Mouse (Mus musculus) layer of hippocampus, adult 2 months (tissue): ENCODE data around the gene Vstm2b. TPM values are rescaled to one million over a fixed set of nuclear protein-coding genes. Genes with fewer than 3 reads are reported as not detected.
A peak's percentile ranks its signal among the peaks of the same experiment; 100 is the strongest.

ENCODE experiments used
- DNase-seq, 2 experiments: peaks; one replicate each; pipeline ENCODE4 v3.0.0; 2022; ENCODE audit warnings: low spot score in 2 of 2
- H3K27ac ChIP-seq: fragments of 200-600 bp; 2 replicates; pipeline ENCODE4 v1.8.1; 2022
- H3K4me3 ChIP-seq: fragments of 200-600 bp; 2 replicates; pipeline ENCODE4 v1.8.1; 2022; ENCODE audit warnings: mild to moderate bottlenecking
- CTCF ChIP-seq: fragments of 200-600 bp; conservative IDR thresholded peaks from 2 replicates; pipeline ENCODE4 v1.8.1; 2022; ENCODE audit warnings: antibody characterized with exemption, mild to moderate bottlenecking, moderate library complexity
- long read RNA-seq, 2 experiments: library from polyadenylated mRNA; stranded (forward); transcript quantifications; one replicate each; pipeline ENCODE4 v2.0.0; 2021; ENCODE audit warnings: borderline mapping rate in 2 of 2
- total RNA-seq, 2 experiments: library from RNA; stranded (reverse); gene quantifications; 2 replicates each; pipeline ENCODE4 v1.2.3; 2021

The Vstm2b gene
- 10 to 100 TPM; 71.2 to 71.9 TPM for total RNA-seq
- long read RNA-seq, experiment 1, transcript Vstm2b-201 (6 exons, 2,627 nt): minor isoform, 7 of 93 reads
- long read RNA-seq, experiment 1, transcript Vstm2b-203 (5 exons, 1,455 nt): major isoform, 50 of 93 reads
- long read RNA-seq, experiment 1, partial matches to known transcripts: 14 of 93 reads
- long read RNA-seq, experiment 1, other reads (novel, unspliced or antisense): 22 of 93 reads
- long read RNA-seq, experiment 2, transcript Vstm2b-201 (6 exons, 2,627 nt): minor isoform, 13 of 136 reads
- long read RNA-seq, experiment 2, transcript Vstm2b-203 (5 exons, 1,455 nt): major isoform, 67 of 136 reads
- long read RNA-seq, experiment 2, partial matches to known transcripts: 43 of 136 reads
- long read RNA-seq, experiment 2, other reads (novel, unspliced or antisense): 13 of 136 reads

DNA sequence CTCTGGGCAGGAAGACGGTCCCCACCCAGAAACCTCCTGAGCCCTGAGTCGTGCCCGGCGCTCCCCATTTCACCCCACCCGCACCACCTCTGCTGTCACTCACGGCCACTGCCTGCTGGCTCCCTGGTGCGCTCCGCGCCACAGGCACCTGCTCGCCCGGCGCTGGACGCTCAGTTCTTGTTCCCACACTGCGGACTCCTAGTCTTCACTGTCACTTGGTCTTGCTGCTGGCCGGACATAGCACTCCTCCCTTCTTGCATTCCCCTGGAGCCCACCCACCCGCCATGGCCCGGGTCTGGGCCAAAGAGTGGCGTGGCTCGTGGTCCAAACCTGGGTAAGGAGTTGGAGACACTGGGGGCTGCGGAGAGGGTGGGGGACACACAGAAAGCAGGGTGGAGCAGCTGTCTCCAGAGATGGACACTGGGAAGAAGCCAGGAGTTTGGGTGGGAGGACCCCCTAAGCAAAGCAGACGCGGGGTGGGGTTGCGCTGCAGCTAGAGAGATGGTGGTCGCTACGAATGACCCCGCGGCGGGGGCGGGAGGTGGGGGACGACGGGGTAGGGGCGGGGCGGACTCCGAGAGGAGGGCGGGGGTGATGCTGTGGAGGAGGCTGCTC is at the start of gene Vstm2b:
Vstm2b (plus strand) TSS at position 233 of the 615 bp plus-strand sequence.
- TF ChIP-seq CTCF: no peak
- no peak for DNase-seq
- H3K27ac ChIP-seq: peak within 1 kb of the TSS; percentile 91
- H3K4me3 ChIP-seq: peak within 1 kb of the TSS; percentile 81

- no peak overlapping the region for H3K4me3 ChIP-seq
- no peak for TF ChIP-seq CTCF
- no peak overlapping the region for H3K27ac ChIP-seq
- DNase-seq: no peak
These were observed 42.0 kb upstream of the Vstm2b start for GRCm38 (mm10) chr7:40856088-40856625.

DNA sequence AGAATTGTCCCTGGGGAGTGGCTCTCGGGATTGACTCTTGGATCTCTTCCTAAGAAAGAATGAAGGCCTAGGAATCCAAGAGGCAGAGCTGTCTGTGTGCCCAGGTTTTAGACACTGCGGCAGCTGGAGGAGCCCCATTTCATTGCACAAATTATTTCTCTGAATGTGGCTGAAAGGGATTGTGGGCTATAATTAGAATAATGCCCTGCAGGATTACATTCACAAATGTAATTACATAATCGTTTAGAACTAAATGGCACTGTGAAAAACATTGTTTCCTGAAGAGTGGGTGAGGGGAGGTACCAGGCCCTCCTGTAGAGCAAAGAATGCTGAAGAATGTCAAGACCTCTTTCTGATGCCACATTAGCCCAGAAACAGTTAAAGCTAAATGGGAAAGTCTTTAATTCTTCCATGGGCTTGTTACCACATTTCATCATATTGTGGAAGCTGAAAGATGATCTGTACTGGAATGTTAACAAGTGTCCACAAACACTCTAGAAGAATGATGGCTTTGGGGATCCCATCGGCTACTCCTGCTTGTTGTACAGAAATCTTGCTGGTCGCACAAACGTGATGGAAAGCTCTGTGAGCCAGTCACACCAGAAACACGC is 24.6 kb upstream of the Vstm2b start:
- no peak for TF ChIP-seq CTCF
- Histone ChIP-seq H3K4me3 (no peak overlapping the region), H3K27ac (no peak overlapping the region)
- no peak for DNase-seq

GRCm38 (mm10) chr7:40884855-40885489 is 13.2 kb upstream of the Vstm2b start:
- no peak for DNase-seq
- Histone ChIP-seq H3K4me3 (no peak overlapping the region), H3K27ac (peak overlapping the region; percentile 28; the same call in 1 of the 2 replicates)
- TF ChIP-seq CTCF: no peak

- Histone ChIP-seq H3K27ac (no peak overlapping the region), H3K4me3 (no peak overlapping the region)
- TF ChIP-seq CTCF: no peak
- DNase-seq: no peak
These were observed 9.8 kb upstream of the Vstm2b start for GRCm38 (mm10) chr7:40888358-40888757.

- Histone ChIP-seq H3K27ac (peak overlapping the region; percentile 91; the same call in 1 of the 2 replicates), H3K4me3 (no peak overlapping the region)
- peak; percentile 65 for TF ChIP-seq CTCF
- no peak for DNase-seq
These were observed 1.2 kb upstream of the Vstm2b start for GRCm38 (mm10) chr7:40896964-40897363.

DNA sequence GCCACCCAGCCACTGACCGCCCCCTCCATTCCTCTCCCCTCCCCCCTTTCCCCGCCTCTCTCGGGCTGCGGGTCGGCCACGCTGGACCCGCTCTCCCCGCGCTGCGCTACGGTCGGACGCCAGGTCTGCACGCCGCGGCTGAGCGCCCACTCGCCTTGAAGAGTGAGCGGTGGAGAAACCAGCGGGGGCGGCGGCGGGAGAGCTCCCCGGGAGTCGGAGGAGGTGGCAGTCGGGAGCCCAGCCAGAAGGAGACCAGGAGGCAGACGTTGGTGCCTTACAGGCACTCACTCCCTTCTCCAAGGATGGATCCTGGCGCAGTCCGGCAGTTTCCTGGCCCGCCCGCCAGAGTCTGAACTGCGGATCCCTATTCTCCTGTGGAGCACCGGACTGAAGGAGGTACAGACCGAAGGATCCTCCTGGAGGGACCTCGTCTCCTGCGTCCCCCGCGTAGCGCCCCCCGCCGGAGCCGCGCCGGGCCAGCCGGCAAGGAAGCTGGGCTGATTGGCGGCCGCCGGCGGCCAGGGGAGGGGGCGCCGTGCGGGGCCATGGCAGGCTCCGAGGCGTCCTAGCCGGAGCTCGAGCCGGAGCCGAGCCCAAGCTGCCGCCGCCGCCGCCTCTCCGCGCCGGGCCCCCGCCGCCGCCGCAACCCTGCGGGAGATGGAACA is 715 bp downstream of the Vstm2b start:
- TF ChIP-seq CTCF: peak; percentile 37
- Histone ChIP-seq H3K27ac (peak overlapping the region; percentile 91), H3K4me3 (peak overlapping the region; percentile 81)

GRCm38 (mm10) chr7:40899376-40900265 is 1.5 kb downstream of the Vstm2b start:
- DNase-seq: peak in 1 of 2 experiments; percentile 51
- Histone ChIP-seq H3K27ac (peak overlapping the region; percentile 91), H3K4me3 (peak overlapping the region; percentile 81)
- no peak for TF ChIP-seq CTCF

More for the DNA sequence above, 715 bp downstream of the Vstm2b start:
- DNase-seq: peak; percentile 63 to 68

- peak; percentile 85 to 89 for DNase-seq
- Histone ChIP-seq H3K27ac (peak overlapping the region; percentile 82), H3K4me3 (peak overlapping the region; percentile 81)
- peak; percentile 88 for TF ChIP-seq CTCF
These were observed 3.1 kb downstream of the Vstm2b start for GRCm38 (mm10) chr7:40901201-40901600.

DNA sequence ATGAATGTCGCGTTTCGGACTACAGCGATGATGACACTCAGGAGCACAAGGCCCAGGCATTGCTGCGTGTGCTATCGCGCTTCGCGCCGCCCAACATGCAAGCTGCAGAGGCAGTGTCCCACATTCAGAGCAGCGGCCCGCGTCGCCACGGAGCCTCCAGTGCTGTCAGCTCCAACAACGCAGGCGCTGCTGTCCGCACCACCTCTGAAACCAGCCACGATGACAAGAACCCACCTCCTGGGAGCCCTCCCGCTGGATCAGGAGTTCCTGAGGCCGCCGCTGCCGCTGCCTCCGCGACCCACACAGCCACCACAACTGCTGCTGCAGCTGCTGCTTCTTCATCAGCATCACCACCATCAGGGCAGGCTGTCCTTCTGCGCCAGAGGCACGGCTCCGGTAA is 4.4 kb downstream of the Vstm2b start:
- DNase-seq: peak in 1 of 2 experiments; percentile 38
- TF ChIP-seq CTCF: no peak
- Histone ChIP-seq H3K4me3 (peak overlapping the region; percentile 56), H3K27ac (peak overlapping the region; percentile 82)

DNA sequence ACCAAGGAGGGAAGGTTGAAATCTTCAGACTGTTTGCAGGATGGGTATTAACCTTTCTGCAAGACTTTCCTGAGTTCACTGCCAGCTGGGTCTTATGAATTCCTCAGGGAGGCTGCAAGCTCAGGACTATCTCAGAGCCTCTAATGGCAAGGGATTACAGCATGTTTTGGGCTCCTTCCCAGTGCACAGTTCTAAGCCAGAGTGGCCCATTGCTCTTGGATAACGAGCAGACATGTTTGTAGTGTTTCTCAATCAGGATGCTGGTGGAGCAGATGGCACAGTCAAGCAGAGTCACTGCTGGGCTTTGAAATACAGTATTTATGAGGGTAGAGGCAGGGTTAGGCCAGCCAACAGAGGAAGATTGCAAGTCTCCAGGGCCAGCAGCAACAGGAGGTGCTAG is 8.4 kb downstream of the Vstm2b start:
- TF ChIP-seq CTCF: no peak
- H3K4me3 ChIP-seq: no peak overlapping the region; the same call in 1 of the 2 replicates
- DNase-seq: peak; percentile 44 to 57
- peak overlapping the region; percentile 51; the same call in 1 of the 2 replicates for H3K27ac ChIP-seq
